Mouse (Mus musculus) hindlimb bud, embryonic 11.5 days (tissue): ENCODE results near the gene Foxk2.
A peak's percentile ranks its signal among the peaks of the same experiment; 100 is the strongest.

Experiments
- DNase-seq: peaks from one replicate; pipeline ENCODE4 v3.0.0-alpha.2; 2012; ENCODE audit warnings: low read depth, low spot score; ENCODE audit errors: extremely low spot score

The Foxk2 gene

DNA sequence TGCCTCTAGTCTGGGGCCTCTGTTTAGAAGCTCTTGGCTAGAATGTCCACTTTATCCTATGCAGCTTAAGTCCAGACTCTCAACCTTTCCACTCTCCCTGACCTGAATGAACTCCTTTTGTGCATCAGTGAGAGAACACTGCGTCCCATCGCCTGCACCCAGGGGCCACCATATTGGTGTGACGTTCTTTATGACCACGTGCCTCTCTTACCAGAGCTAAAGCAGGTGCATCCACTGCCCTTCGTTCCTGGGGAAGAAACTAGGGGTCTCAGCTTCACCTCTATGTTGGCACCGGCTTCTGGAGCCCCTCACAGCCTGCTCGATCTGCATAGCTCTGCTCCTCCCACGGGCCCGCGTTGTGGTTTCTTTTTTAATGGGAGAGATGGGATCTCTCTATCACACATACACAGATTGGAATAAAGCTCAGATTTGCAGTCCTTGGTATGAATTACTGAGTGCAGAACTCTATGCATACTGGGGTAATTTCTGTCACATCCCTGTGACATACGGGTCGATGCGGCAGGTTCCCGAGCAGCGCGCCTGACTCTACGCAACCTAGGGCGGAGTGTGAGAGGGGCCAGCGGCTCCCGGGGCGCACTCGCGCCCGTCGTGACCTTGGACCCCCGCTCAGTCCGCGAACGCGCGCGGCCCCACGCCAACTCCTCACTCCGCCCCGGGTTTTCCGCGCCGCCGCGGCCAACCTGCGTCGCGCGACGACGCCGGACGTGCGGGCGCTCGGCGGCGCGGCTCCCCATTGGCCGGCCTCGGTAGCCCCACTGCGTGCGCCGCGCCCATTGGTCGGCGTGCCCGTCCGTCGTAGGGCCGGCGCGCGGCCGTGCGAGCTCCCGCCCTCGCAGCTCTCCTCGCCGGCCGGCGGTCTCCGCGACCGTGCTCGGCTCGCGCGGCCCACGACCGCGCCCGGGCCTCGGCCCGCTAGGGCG, at the start of gene Foxk2:
Gene Foxk2, plus strand, starts transcription at position 831 of the 941 bp plus-strand sequence.
- no peak for DNase-seq

DNA sequence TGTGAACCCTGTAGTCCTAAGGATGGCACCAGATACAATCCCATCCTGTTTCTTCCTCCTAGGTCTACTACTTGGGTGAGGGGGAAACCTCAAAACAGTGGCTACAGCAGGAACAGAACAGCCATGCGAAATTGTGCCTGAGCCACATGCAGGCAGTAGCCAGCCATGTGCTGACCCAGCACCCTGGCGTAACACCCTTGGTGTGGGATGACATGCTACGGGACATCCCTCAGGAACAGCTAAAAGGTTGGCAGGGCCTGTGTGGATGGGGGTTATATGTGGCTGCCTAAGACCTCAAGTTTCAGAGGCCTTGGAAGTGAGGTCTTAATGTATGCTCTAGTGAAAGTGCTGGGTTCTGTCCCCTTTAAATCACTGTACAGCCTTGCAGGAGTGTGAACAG, 43.0 kb upstream of the Foxk2 start:
- DNase-seq = no peak

DNA sequence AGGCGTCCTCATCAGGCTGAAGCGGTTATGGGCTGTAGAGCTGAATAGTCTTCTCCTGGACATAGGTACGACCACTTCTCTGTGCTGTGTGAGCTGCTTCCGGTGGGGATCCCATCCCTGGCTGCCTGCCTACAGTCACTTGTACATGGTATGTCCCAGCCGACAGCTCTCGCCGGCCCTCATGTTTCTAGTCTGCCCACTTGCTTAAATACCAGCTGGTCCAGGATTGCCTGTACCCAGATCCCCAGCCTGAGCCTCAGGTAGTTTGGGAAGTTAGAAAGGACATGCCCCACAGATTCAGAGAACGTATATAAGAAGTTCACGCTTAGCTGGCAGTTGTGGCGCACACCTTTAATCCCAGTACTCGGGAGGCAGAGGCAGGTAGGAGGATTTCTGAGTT, 40.0 kb upstream of the Foxk2 start:
- DNase-seq = no peak

DNA sequence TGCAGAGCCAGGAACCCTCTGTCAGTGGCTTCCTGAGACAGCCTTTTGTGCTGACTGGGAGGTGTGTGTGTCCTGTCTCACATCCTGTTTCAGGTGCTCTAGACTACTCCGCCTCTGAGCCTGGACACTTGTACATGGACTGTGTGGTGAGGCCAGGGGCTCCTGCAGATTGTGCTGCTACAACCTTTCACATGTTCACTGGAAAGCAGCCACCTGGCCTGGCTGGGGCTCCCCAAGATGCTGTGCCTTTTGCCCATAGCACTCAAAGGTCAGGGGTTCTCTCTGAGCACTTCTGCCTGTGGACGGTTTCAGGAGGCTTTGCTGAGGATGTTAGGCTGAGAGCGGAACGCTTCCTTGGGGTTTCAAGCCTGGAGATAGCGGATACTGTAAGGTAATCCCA, 39.0 kb upstream of the Foxk2 start:
- no peak for DNase-seq

DNA sequence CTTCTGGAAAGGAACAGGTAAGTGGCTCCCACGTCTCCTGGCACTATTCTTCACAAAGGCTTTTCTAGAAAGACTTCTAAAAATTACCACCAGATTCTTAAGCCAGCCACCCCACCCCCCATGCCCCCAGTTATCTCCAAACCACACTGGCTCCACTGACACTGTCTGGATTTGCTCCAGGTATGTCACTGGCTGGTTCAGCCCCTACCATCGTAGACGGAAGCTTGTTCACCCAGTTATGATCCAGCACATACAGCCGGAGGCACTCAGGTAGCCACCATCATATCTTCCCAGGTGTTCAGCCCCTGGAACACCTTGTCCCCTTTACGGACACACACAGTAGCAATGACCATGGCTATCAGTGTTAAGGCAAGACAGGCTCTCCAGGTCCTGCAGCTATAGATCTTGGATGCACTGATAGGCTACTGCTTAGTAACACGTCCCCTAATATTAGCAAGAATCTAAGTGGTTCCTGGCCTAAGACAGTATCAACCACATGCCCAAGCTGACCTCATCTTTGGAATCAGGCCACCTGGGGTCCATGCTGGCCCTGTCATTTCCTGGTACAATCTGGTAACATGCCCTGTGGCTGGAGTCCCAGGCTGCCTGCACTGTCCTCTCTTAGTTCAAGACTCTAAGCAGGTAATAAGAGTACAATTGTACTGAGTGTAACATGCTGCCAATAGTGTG, 38.3 kb upstream of the Foxk2 start:
- DNase-seq = no peak

DNA sequence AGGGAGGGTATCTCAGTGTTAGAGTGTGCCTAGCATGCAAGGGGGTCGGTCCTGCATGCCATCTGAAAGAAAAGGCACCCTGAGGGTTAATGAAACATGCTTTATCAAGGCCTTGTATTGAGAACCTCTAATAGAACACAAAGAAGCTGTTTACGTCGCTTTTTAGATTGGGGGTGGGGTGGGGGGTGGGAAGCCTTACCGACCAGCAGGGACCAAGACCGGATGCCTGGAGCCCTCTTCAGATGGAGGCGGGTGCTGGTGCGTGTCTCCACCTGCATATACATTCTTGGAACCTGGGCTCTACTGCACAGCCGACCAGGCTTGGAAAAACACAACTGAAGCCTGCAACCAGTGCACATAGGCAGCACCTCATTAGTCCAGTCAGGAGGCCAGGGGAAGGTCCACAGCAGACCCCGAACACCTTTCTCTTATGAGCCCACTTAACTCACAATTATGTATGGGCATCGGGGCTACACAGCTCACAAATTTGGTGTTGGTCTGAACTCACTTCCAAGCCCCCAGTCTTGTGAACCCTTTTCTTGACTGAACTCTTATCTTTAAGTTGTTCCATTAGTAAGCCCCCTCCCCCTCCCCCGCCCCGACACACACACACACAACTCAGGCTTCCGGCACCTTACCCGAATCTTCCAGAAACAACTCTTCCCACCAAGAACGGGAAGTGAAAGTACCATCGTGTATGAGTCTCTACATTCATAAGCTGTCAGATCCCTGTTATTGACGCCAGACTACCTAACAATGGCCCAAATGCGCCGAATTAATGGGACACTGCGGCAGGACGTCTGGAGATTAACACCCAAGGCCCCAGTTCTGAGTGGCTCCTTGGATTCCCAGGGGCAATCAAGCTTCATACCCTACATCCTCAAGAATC, 31.4 kb upstream of the Foxk2 start:
- no peak for DNase-seq

DNA sequence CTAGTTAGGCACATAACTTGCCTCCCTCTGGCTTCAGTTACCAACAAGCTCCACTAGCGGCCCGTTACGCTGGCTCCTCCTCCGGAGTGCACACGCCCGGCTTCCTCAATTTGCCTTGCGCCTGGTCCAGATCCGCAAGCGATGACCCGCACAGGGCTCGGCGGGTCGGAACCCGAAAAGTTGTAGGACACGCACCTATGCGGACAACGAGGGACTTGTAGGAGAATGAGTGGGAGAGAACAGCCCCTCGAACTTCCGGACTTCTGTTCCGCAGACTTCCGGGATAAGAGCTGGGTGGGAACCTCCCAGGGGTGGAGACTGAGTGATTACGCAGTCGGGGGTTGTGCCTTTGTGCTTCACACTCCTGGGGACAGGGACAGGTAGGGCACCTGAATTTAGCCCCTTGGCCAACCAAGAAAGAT, 30.8 kb upstream of the Foxk2 start, which contains the start of gene Cybc1:
Gene Cybc1, minus strand, starts transcription at position 305 of the 422 bp plus-strand sequence.
- DNase-seq = no peak

DNA sequence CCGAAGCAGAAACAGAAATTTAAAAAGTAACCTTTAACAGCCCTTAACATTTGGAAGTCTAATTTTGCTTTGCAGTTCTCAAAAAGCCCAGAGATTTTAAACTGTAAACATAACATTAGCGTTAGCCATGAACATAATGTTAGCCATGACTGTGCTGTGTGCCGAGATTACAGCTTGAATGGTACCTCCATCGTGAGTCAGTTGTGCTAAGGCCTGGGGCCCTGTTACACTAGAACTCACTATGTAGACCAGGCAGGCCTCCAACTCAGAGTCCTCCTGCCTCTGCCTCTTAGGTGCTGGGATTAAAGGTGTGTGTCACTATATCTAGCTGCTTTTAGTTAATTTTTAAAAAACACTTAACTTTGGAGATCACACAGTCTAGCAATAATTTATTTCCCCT, 28.6 kb upstream of the Foxk2 start:
- DNase-seq = no peak

DNA sequence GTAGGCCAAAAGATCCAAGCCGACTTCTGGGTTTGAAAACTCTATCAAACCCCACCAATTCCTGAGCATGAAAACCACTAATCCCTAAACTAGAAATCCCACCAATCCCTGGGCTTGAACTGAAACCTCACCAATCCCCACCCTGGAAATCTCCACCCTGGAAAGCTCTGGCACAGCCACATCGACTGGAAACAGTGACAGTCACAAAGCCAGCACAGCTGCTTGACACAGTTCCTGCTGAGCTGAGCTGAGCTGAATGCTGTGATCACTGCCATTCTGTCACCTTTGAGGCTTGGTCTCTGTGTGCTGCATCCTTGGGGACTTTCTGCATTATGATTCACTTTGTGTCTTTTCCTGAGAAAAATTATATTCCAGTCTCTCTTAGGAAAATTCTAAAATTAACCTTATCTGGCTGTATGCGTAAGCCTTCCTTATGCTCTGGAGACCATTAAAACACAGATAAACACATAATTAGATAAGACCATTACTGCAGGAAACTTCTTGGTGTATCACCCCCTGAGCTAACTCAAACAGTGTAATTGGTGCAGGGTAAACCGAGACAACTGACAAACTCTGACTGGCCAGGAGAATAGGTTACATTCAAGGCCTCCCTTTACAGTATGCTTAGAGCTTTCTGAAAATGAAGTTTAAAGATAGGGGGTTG, 28.0 kb upstream of the Foxk2 start:
- DNase-seq = no peak

DNA sequence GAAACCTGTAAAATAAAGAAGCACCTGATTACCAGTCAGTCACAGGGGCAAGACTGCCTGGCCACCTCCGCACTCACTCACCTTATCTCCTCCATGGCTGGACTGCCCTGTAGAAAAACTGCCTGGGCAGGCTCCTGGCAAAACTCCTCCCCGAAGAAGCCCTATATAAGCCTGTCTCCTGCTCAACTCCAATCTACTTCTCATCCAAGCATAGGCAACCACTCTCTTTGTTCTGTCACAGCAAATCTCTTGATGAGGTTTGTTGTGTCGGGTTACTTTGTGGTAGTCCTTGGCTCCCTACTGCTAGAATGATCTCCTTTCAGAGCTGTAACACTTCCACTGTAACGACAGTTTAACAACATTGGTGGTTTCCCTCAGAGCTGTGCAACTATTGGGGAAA, 27.1 kb upstream of the Foxk2 start:
- DNase-seq = no peak

DNA sequence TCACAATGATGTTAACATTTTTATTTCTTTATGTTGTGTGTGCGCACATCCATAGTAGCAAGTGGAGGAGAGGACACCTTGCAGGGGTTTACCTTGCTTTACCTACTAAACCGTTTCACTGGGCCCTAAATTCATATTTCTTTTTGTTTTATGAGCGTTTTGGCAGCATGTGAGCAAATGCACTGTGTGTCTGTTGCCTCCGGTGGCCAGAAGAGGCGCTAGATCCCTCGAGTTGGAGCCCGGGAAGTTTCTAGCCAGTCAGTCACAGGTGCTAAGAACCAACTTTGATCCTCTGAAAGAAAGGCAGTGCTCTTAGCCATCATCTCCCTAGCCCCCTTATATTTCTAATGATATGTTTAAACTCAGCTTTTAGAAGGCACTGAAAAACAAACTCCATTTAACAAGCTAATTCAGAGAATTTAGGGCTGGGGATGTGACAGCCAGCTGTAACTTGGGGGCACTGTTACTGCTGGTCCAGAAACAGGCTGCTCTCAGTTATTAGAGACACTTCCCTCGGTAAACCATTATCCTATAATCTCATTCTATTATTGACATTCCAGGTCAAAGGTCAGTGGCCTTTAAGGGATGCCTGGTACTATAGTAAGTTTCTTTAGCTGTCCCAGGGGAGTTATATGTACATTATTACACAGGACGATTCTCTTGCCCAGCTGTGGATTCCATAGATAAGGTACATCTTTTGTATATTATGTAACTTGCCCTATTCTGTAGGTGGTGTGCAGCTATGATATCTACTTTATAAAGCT, 24.1 kb upstream of the Foxk2 start:
- no peak for DNase-seq

DNA sequence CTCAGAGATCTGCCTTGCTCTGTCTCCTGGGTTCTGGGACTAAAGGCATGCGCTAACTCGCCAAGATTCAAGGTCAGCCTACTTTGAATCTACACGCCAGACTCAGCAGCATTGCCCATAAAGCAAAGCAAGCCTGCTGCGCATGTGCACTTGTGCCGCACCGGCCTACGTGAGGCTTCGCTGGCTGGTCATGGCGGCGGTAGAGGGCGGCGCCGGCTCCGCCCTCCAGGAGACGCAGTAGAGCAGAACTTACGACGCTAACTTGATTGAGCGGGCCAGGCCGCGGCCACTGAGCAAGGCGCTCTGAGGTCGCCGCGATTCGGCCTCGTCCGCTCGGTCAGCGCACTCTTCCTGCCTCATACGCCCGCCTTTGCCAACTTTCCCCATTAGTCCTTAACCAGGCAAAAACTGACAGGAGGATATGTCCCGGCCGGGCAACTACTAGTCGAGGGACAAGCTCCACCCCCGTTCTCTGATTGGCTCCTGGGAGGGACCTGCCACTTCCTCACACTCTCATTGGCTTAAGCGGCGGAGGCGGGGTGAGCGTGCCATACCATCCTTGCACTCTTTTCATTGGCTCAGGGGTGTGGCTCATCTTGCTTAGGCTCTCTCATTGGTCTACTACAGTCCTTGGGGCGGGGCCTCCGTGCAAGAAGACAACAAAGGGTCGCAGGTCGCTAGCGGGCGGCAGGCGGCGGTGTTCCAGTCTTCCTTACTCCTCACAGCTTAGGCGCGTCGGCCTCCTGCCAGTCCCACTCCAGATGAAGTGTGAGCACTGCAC, 23.0 kb upstream of the Foxk2 start, which contains the start of gene Narf:
Gene Narf, plus strand, starts transcription at position 690 of the 781 bp plus-strand sequence.
- DNase-seq = peak; percentile 93

DNA sequence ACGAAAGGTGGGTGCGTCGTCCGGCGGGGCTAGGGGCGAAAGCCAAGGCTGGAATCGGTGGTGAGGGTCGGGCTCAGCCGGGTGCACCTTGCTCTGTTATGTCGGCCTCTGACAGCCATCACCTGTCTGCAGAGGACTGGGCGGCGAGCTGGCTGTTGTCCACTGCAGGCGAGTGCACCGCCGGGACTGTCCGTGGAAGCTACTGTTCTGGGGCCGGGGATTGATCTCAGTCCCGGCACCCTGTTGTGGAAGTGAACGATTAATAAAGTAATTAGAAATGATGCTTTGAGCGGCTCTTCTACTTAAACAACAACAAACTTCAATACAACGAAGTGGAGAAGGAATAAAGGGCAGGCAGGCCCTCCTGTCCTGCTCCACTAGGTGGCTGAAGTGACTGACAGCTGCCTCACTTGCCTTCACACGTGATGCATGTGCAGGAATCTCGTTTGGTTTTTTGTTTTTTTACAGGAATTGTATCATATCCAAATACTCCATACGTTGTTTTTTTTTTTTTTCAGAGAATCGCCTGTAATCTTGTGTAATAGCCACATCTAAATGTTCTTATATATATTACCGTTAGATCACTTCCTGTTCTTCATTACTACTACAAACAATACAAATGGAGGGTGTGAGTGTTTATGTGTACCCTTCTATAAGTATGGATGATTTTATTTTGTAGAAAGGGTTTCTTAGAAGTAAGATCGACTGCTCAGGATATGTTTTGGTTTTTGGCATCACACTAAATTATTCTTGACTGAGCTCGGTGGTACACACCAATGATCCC, 22.3 kb upstream of the Foxk2 start:
- DNase-seq = no peak

DNA sequence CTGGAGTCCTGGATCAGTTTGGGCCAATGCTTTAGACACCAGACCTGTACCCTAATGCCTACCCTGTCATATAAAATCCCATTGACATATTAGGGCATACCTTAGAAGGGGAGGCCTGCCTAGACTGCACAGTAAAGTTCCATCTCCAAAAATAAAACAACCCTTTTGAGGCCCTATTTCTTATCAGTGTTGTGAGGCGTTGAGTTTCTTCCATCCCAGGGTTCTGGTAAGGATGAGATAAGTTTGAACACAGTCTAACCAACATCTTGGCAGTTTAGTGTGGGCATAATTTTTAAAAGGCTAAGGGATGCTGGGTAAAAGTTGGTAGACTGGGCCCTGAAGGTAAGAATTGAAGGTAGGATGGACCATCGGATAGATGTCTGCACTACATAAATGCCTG, 20.1 kb upstream of the Foxk2 start:
- no peak for DNase-seq

DNA sequence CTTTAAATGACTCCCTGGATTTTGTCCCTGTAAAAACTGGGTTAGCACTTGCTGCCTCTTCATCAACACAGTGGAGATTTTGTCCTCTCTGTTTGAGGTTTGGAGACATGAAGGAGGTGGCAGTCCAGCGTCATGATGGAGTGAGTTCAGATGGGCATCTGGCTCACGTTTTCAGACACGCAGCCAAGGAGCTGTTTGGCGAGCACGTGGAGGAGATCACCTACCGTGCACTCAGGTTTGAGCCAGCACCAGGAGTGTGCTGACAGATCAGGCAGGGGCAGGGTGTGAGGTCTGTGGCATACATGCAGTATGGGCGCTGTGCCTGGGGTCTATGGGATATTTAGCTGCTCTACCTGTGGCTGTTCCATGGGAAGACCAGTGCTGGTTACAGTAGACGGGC, 9.6 kb upstream of the Foxk2 start:
- no peak for DNase-seq

DNA sequence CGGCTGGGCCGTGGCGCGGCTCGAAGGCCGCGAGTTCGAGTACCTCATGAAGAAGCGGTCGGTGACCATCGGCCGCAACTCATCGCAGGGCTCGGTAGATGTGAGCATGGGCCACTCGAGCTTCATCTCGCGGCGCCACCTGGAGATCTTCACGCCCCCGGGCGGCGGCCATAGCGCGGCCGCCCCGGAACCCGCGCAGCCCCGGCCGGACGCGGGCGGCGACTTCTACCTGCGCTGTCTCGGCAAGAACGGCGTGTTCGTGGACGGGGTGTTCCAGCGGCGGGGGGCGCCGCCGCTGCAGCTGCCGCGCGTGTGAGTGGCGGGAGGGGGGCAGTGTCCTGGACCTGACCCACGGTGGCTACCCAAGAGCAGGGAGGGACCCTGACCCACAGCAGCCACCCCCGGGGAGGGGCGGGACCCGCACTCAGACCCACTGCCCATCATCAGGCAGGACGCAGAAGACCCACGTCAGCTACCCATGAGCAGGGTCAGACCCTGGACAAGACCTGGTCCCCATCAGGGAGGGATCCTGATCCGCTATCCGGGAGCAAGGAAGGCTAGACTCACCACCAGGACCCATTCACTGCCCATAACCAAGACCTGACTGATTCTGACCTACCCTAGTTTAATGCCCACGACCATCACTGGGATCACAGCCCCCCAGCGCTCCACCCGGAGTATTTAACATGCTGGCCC, 569 bp downstream of the Foxk2 start:
- no peak for DNase-seq

DNA sequence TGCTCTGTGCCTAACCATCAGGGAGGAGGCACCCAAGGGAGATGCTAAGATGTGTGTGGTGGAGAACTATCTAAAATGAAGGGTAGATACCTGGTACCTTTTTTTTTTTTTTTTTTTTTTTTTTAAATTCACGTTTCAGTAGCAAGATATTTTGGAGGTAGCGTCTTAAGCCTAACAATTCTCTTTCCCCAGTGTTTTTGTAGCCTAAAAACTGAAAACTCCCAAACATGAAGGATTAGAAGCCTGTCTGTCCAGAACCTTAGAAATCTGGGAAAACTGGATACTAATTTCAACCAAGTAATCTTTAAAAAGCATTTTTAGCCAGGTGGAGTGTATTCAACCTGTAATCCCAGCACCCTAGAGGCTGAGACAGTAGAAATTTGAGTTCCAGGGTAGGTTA, 1.3 kb downstream of the Foxk2 start:
- DNase-seq = no peak

DNA sequence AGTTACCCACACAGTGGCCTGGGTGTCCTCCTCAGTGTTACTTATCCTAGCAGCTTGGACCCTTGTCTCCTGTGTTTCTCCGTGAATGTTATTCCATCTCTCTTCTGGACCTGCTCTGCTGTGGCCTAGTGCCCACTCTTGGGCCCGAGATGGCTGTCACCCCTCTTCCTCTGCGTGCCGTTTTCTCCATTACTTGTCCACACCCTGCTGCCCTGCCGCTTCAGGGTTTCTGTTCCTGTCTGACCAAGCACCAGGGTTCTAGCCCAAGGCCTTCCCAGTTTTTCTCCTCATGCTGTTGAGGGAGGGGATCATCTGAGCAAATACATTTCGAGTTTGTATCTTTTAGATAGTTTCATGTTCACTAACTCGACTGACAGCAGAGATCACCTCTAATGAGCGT, 17.7 kb downstream of the Foxk2 start:
- DNase-seq = no peak
